Mouse (Mus musculus) C2C12 (cell line): ENCODE data around the gene Flot1.

ENCODE experiments used
- CTCF ChIP-seq: IDR thresholded peaks from one replicate; pipeline ENCODE4 v1.5.1; 2011; ENCODE audit not compliant: control insufficient read depth, insufficient read depth, insufficient read length
- FOSL1 ChIP-seq: IDR thresholded peaks from one replicate; pipeline ENCODE4 v1.8.0; 2011; ENCODE audit warnings: mild to moderate bottlenecking, low read length; ENCODE audit not compliant: poor library complexity, insufficient read depth, severe bottlenecking
- MAX ChIP-seq: IDR thresholded peaks from one replicate; pipeline ENCODE4 v1.6.1; 2011; ENCODE audit warnings: mild to moderate bottlenecking, control low read depth
- MYOG ChIP-seq: IDR thresholded peaks from one replicate; pipeline ENCODE4 v1.6.1; 2011; ENCODE audit not compliant: control insufficient read depth, insufficient read length; ENCODE audit errors: extremely low read depth
- USF1 ChIP-seq: IDR thresholded peaks from one replicate; pipeline ENCODE4 v1.6.1; 2011; ENCODE audit warnings: low read depth, mild to moderate bottlenecking, control low read depth, moderate library complexity

- no peak for TF ChIP-seq CTCF
- no peak for TF ChIP-seq MAX
- TF ChIP-seq USF1: no peak
- TF ChIP-seq MYOG: no peak
- TF ChIP-seq FOSL1: no peak
These were observed 45.9 kb downstream of the Flot1 start for GRCm38 (mm10) chr17:35868961-35869345.
